Mouse (Mus musculus) lung, postnatal 0 days (tissue): ENCODE results near the gene Rhebl1. TPM values are rescaled to one million over a fixed set of nuclear protein-coding genes. Genes with fewer than 3 reads are reported as not detected.

Experiments
- ATAC-seq: fragments of 200-750 bp; cut with Nextera tagmentation; 2 replicates; pipeline ENCODE4 v1.8.0; 2017; ENCODE audit warnings: moderate library complexity
- DNase-seq: peaks from one replicate; pipeline ENCODE4 v3.0.0-alpha.2; 2016; ENCODE audit warnings: low spot score
- H3K27ac ChIP-seq: fragments of 300-500 bp; sonication (generic); 2 replicates; pipeline ENCODE4 v1.5.1; 2014; ENCODE audit warnings: antibody characterized with exemption, mild to moderate bottlenecking, low read length, mixed read lengths
- H3K27me3 ChIP-seq: fragments of 300-500 bp; sonication (generic); replicated peaks from 2 replicates; pipeline ENCODE4 v1.6.1; 2014; ENCODE audit warnings: low read length, mixed read lengths; ENCODE audit not compliant: insufficient read depth
- H3K36me3 ChIP-seq: fragments of 300-500 bp; sonication (generic); 2 replicates; pipeline ENCODE4 v1.6.1; 2014; ENCODE audit warnings: low read length, mixed read lengths; ENCODE audit not compliant: insufficient read depth
- H3K4me1 ChIP-seq: fragments of 300-500 bp; sonication (generic); 2 replicates; pipeline ENCODE4 v1.6.1; 2014; ENCODE audit warnings: antibody characterized with exemption, low read depth, low read length, mixed read lengths; ENCODE audit not compliant: insufficient read depth
- H3K4me2 ChIP-seq: fragments of 300-500 bp; sonication (generic); replicated peaks from 2 replicates; pipeline ENCODE4 v1.6.1; 2014; ENCODE audit warnings: low read depth, mild to moderate bottlenecking, low read length, moderate library complexity, mixed read lengths
- H3K4me3 ChIP-seq: fragments of 300-500 bp; sonication (generic); 2 replicates; pipeline ENCODE4 v1.5.1; 2014; ENCODE audit warnings: low read depth, low read length
- H3K9ac ChIP-seq: fragments of 300-500 bp; sonication (generic); replicated peaks from 2 replicates; pipeline ENCODE4 v1.6.1; 2014; ENCODE audit warnings: low read depth, mild to moderate bottlenecking
- H3K9me3 ChIP-seq: fragments of 300-500 bp; sonication (generic); 2 replicates; pipeline ENCODE4 v1.6.1; 2016; ENCODE audit warnings: low read length, mixed read lengths
- CTCF ChIP-seq: IDR thresholded peaks from 2 replicates; pipeline ENCODE4 v1.5.1; 2016; ENCODE audit warnings: antibody characterized with exemption, mild to moderate bottlenecking
- EP300 ChIP-seq: IDR thresholded peaks from 2 replicates; pipeline ENCODE4 v1.6.1; 2016; ENCODE audit warnings: antibody characterized with exemption, mild to moderate bottlenecking, control low read depth
- WGBS: fragments of 180-500 bp; shearing (Covaris S2); extraction: QIAGEN DNeasy Blood & Tissue Kit; methylation state at CpG from one replicate; pipeline ENCODE4 v1.1.7; 2014; 5-methylcytosine and 5-hydroxymethylcytosine counted together
- polyA plus RNA-seq: library from polyadenylated mRNA; unstranded; fragments of >200 nt; fragmentation: Nextera tagmentation; extraction: Ambion mirVana; gene quantifications from 2 replicates; pipeline ENCODE4 v1.2.1, GENCODE M21; 2015

Rhebl1 gene
- polyA plus RNA-seq, 1 experiment from 2014 or later = 10.2 TPM

- H3K36me3 ChIP-seq = peaks cover 40% of the 10 kb centered on the region
- no peaks in the 10 kb centered on the region for H3K27me3 ChIP-seq
- H3K4me1 ChIP-seq = peaks cover 12% of the 10 kb centered on the region
- no peak overlapping the region for H3K4me2 ChIP-seq
- no peak overlapping the region for H3K4me3 ChIP-seq
- no peak for TF ChIP-seq CTCF
- TF ChIP-seq EP300 = no peak
- no peak for DNase-seq
- ATAC-seq = no peak
- no peak overlapping the region for H3K9ac ChIP-seq
- H3K9me3 ChIP-seq = no peaks in the 10 kb centered on the region
- WGBS = 96% methylated on average over 8 of the region's 8 CpGs
- no peak overlapping the region for H3K27ac ChIP-seq
Observed at GRCm38 (mm10) chr15:98865771-98866170, 28.6 kb downstream of the Rhebl1 start.

GRCm38 (mm10) chr15:98864951-98865350 is 29.4 kb downstream of the Rhebl1 start:
- ATAC-seq (no peak), DNase-seq (no peak)
- Histone ChIP-seq H3K27ac (no peak overlapping the region), H3K27me3 (no peaks in the 10 kb centered on the region), H3K9ac (no peak overlapping the region), H3K4me1 (peaks cover 12% of the 10 kb centered on the region), H3K9me3 (no peaks in the 10 kb centered on the region), H3K4me3 (no peak overlapping the region), H3K4me2 (no peak overlapping the region), H3K36me3 (peaks cover 45% of the 10 kb centered on the region)
- TF ChIP-seq EP300 = no peak
- TF ChIP-seq CTCF = no peak
- 93% methylated on average over 6 of the region's 6 CpGs for WGBS

- ATAC-seq = no peak
- Histone ChIP-seq H3K27ac (no peak overlapping the region), H3K4me2 (no peak overlapping the region), H3K4me3 (no peak overlapping the region), H3K4me1 (peaks cover 5% of the 10 kb centered on the region), H3K9ac (no peak overlapping the region), H3K9me3 (no peaks in the 10 kb centered on the region), H3K27me3 (no peaks in the 10 kb centered on the region), H3K36me3 (peaks cover 53% of the 10 kb centered on the region)
- WGBS = 87% methylated on average over 12 of the region's 12 CpGs
- TF ChIP-seq CTCF (no peak), EP300 (no peak)
- DNase-seq = no peak
Observed at GRCm38 (mm10) chr15:98863451-98863958, 30.8 kb downstream of the Rhebl1 start.

GRCm38 (mm10) chr15:98861701-98862410 is 32.5 kb downstream of the Rhebl1 start:
- ATAC-seq (no peak; the same call in 1 of the 2 replicates), DNase-seq (no peak)

GRCm38 (mm10) chr15:98860921-98861320 is 33.4 kb downstream of the Rhebl1 start:
- Histone ChIP-seq H3K27ac (no peak overlapping the region), H3K9ac (no peak overlapping the region), H3K4me2 (no peak overlapping the region), H3K36me3 (peaks cover 74% of the 10 kb centered on the region), H3K27me3 (no peaks in the 10 kb centered on the region), H3K4me3 (no peak overlapping the region), H3K4me1 (no peaks in the 10 kb centered on the region), H3K9me3 (no peaks in the 10 kb centered on the region)
- TF ChIP-seq EP300 (no peak), CTCF (no peak)
- WGBS = 90% methylated on average over 18 of the region's 18 CpGs
- ATAC-seq = no peak
- DNase-seq = no peak

More at GRCm38 (mm10) chr15:98861701-98862410, 32.5 kb downstream of the Rhebl1 start:
- Histone ChIP-seq H3K9ac (no peak overlapping the region), H3K4me3 (no peak overlapping the region), H3K27me3 (no peaks in the 10 kb centered on the region), H3K27ac (no peak overlapping the region), H3K9me3 (no peaks in the 10 kb centered on the region), H3K4me1 (no peaks in the 10 kb centered on the region), H3K36me3 (peaks cover 69% of the 10 kb centered on the region), H3K4me2 (no peak overlapping the region)
- TF ChIP-seq EP300 (no peak), CTCF (no peak)
- 88% methylated on average over 21 of the region's 21 CpGs for WGBS

DNA sequence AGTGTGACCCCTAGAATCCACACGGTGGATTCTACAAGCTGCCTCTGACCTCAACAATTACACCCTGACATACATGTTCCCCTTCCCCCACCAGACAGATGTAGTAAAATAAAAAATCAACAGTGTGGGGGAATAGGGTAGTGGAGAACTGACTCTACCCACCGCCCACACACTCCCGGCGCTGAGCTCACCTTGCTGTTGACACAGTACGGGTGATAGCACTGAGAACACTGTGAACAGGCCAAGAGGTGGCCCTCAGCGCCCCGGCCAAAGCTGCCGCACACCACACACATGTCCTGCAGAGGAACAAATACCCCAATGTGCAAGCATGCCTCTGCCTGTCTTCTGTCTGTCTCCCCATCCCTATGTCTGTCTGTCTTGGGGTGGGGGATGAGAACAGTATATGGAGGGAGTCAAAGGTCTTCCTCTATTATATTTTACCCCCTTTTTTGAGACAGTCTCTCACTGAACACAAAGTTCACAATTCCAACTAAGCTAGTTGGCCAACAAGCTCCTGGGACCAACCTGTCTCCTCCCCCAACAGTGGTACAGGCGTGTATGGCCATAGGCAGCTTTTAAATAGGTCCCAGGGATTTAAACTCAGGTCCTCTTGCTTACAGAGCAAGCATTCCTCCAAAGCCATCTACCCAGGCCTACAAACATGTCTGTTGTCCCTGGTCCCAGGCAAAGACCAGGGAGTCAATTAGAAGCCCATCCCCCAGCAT is 34.9 kb downstream of the Rhebl1 start:
- TF ChIP-seq EP300 = no peak
- no peak for TF ChIP-seq CTCF
- ATAC-seq (no peak), DNase-seq (no peak)
- H3K9ac ChIP-seq = no peak overlapping the region
- H3K4me1 ChIP-seq = no peaks in the 10 kb centered on the region
- no peak overlapping the region for H3K27ac ChIP-seq
- no peak overlapping the region for H3K4me2 ChIP-seq
- 74% methylated on average over 9 of the region's 9 CpGs for WGBS
- no peaks in the 10 kb centered on the region for H3K27me3 ChIP-seq
- H3K9me3 ChIP-seq = no peaks in the 10 kb centered on the region
- peaks cover 81% of the 10 kb centered on the region for H3K36me3 ChIP-seq
- H3K4me3 ChIP-seq = no peak overlapping the region
